Mouse (Mus musculus): ENCODE measurements around the gene Olfr482.

- no peak for TF ChIP-seq CTCF (IDR thresholded peaks at IDR 0.05; ENCODE audit: borderline replicate concordance, control insufficient read depth, extremely low read depth, insufficient read depth, low read length, poor library complexity)
- no peak for TF ChIP-seq POLR2A (IDR thresholded peaks at IDR 0.05; ENCODE audit: control insufficient read depth, extremely low read depth, insufficient read depth, low read length, poor library complexity)
Observed at GRCm38 (mm10) chr7:108120681-108121080, 23.3 kb upstream of the Olfr482 start.
